In the genomic region with DNA sequence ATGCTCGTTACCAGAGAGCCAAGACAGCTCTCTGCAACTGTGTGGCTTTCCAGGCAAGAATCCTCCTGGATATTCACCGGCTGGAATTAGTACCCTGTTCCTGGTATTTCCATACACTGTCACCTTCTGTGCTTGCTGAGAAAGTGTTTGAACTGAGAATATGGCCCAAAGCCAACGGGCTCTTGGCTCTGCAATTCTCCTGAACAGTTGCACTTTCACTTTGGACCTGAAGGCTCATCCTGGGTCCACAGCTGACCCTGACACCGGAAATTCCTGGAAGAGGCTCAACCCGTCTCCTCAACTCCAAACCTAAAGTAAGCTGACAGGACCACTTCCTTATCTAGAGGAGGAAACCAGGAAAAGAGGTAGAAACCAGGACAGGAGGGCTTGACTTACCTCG, we compare ENCODE assay signal across 13 mouse cellular contexts.
A peak's percentile ranks its signal among the peaks of the same experiment; 100 is the strongest.
DNase-seq lines count a peak whose midpoint lies in the region; ATAC-seq and TF ChIP-seq lines count a peak whose summit lies in the region.
"Had no signal": no experiment of that assay in that cellular context is flagged by ENCODE, and none has a peak within 500 bp of the region (broad histone marks: within the 10 kb centered on the region; RNA-seq: fewer than 3 reads in every experiment).

No protein-coding gene starts in this region.

- H3K9me3 ChIP-seq in MEL (replicated peaks; ENCODE audit: insufficient read depth, low read length), result no peaks in the 10 kb centered on the region
- H3K9me3 ChIP-seq in heart, embryonic 15.5 days (replicated peaks), result no peaks in the 10 kb centered on the region
- H3K9me3 ChIP-seq: limb, embryonic 12.5 days; neural tube, embryonic 15.5 days had no signal

- H3K4me2 ChIP-seq in heart, embryonic 15.5 days, result peak overlapping the region; percentile 21; the same call in 1 of the 2 replicates
- H3K4me2 ChIP-seq: limb, embryonic 12.5 days; neural tube, embryonic 15.5 days had no signal

- ATAC-seq in heart, embryonic 15.5 days (replicated peaks; ENCODE audit: insufficient number of reproducible peaks, insufficient read depth, low FRiP score, low read depth), result no peak
- ATAC-seq in monocyte, adult 5-6 weeks (replicated peaks; ENCODE audit: insufficient number of reproducible peaks, low FRiP score, low TSS enrichment, poor library complexity, severe bottlenecking), result no peak
- ATAC-seq: forebrain, embryonic 14.5 days had no signal

- TF ChIP-seq CTCF in MEL (IDR thresholded peaks at IDR 0.05 in 2 of 3, conservative IDR thresholded peaks at IDR 0.05 in 1 of 3; ENCODE audit: control insufficient read depth in 1 of 3, insufficient read depth in 1 of 3, low read depth in 2 of 3, low read length in 3 of 3, poor library complexity in 1 of 3, severe bottlenecking in 1 of 3), result no peak

- TF ChIP-seq RAD21 in MEL (IDR thresholded peaks at IDR 0.05; ENCODE audit: low read depth, low read length), result no peak

- TF ChIP-seq POLR2A in MEL (IDR thresholded peaks at IDR 0.05; ENCODE audit: control insufficient read depth in 1 of 2, insufficient read depth in 1 of 2, low read depth in 1 of 2, low read length in 2 of 2, poor library complexity in 1 of 2), result no peak

- no peak overlapping the region for H3K27ac ChIP-seq in MEL (ENCODE audit: control insufficient read depth, low read depth, low read length)
- no peak overlapping the region; the same call in 1 of the 2 replicates for H3K27ac ChIP-seq in heart, embryonic 15.5 days
- H3K27ac ChIP-seq: layer of hippocampus, adult 2 months; limb, embryonic 12.5 days; neural tube, embryonic 15.5 days had no signal

- H3K4me3 ChIP-seq in MEL (ENCODE audit: control insufficient read depth in 1 of 2, insufficient read depth in 1 of 2, low read depth in 2 of 2, low read length in 2 of 2), result peak overlapping the region; percentile 54 to 55
- H3K4me3 ChIP-seq in heart, embryonic 15.5 days, result no peak overlapping the region
- H3K4me3 ChIP-seq: layer of hippocampus, adult 2 months; limb, embryonic 12.5 days; neural tube, embryonic 15.5 days had no signal

- peak; percentile 41 for DNase-seq in heart, adult 8-10 months (ENCODE audit: low spot score)
- no peak for DNase-seq in heart, postnatal 14 days
- peak; percentile 11 for DNase-seq in MEL (ENCODE audit: low read depth, low spot score)
- DNase-seq in lung, postnatal 10 days, result peak; percentile 46
- DNase-seq in layer of hippocampus, postnatal 25 days (ENCODE audit: extremely low spot score in 1 of 2, low spot score in 1 of 2), result no peak
- DNase-seq: thymus, adult 18-20 months had no signal

- H3K4me1 ChIP-seq in MEL (ENCODE audit: control insufficient read depth in 1 of 2, insufficient read depth in 2 of 2, low read length in 2 of 2), result no peaks in the 10 kb centered on the region
- H3K4me1 ChIP-seq in heart, embryonic 15.5 days (replicated peaks), result peaks cover 20% of the 10 kb centered on the region
- H3K4me1 ChIP-seq: neural tube, embryonic 15.5 days had no signal

- intact Hi-C loops in heart, postnatal 14 days (cut with DNase I), result no loop called here

- WGBS in heart, embryonic 15.5 days, result 54% methylated on average over 6 of the region's 6 CpGs

- H3K27me3 ChIP-seq in MEL (ENCODE audit: control insufficient read depth in 1 of 2, insufficient read depth in 2 of 2, low read length in 2 of 2), result no peaks in the 10 kb centered on the region
- H3K27me3 ChIP-seq in heart, embryonic 15.5 days, result no peaks in the 10 kb centered on the region
- H3K27me3 ChIP-seq: limb, embryonic 12.5 days; neural tube, embryonic 15.5 days had no signal

- no peak for TF ChIP-seq EP300 in MEL (IDR thresholded peaks at IDR 0.05; ENCODE audit: low read depth in 1 of 2, low read length in 2 of 2)

- no peaks in the 10 kb centered on the region for H3K79me2 ChIP-seq in MEL (ENCODE audit: control insufficient read depth, insufficient read depth, low read length, poor library complexity)

- no peaks in the 10 kb centered on the region for H3K36me3 ChIP-seq in MEL (ENCODE audit: control insufficient read depth in 1 of 2, insufficient read depth in 2 of 2, low read length in 2 of 2)
- no peaks in the 10 kb centered on the region for H3K36me3 ChIP-seq in heart, embryonic 15.5 days
- H3K36me3 ChIP-seq: G1E; limb, embryonic 12.5 days; neural tube, embryonic 15.5 days had no signal

- no peak overlapping the region for H3K9ac ChIP-seq in MEL (ENCODE audit: control insufficient read depth, low read depth, low read length, poor library complexity, severe bottlenecking)
- no peak overlapping the region for H3K9ac ChIP-seq in heart, embryonic 15.5 days
- H3K9ac ChIP-seq: limb, embryonic 12.5 days; neural tube, embryonic 15.5 days had no signal

TF ChIP-seq in MEL, 35 proteins besides CTCF, POLR2A, EP300 and RAD21:
- TF ChIP-seq POLR2AphosphoS2 (IDR thresholded peaks at IDR 0.05; ENCODE audit: low read length) (no peak), CHD1 (IDR thresholded peaks at IDR 0.05; ENCODE audit: low read depth, low read length) (no peak), GABPA (IDR thresholded peaks at IDR 0.05; ENCODE audit: low read depth, low read length) (no peak), JUND (IDR thresholded peaks at IDR 0.05; ENCODE audit: low read depth, low read length) (no peak), CHD2 (IDR thresholded peaks at IDR 0.05; ENCODE audit: low read length) (no peak), ELF1 (IDR thresholded peaks at IDR 0.05; ENCODE audit: low read depth, low read length) (no peak), TAL1 (IDR thresholded peaks at IDR 0.05; ENCODE audit: low read length) (no peak)

Comparison
In these comparisons a context has a peak if more than half of its experiments do, and no peak if none do; other contexts are left out.
1. DNase-seq: peak in heart, adult 8-10 months (single experiment), MEL (single experiment) and lung, postnatal 10 days (single experiment); none in heart, postnatal 14 days (0 of 2) and layer of hippocampus, postnatal 25 days (0 of 2).